Mouse (Mus musculus) right cerebral cortex, adult 2 months (tissue): Measurements from ENCODE around the gene Insr.
"Not testable (repeated sequence)": the region's sequence is repeated elsewhere in the genome, so short reads cannot be mapped to it uniquely, and the experiment has no call there.

Source experiments
- DNase-seq, 2 experiments: peaks; one replicate each; pipeline ENCODE4 v3.0.0; 2021 to 2022; ENCODE audit warnings: low spot score in 2 of 2

Gene Insr

GRCm38 (mm10) chr8:3278934-3279720, at the start of gene Insr:
Gene Insr (minus strand): TSS chr8:3279617.
- DNase-seq: peak; percentile 92 to 96

- DNase-seq: no peak
Measured at GRCm38 (mm10) chr8:3327538-3328245, 48.3 kb upstream of the Insr start.

GRCm38 (mm10) chr8:3327056-3327455, 47.6 kb upstream of the Insr start:
- no peak for DNase-seq

- no peak for DNase-seq
Measured at GRCm38 (mm10) chr8:3324253-3324652, 44.8 kb upstream of the Insr start.

- not testable (repeated sequence) for DNase-seq
Measured at GRCm38 (mm10) chr8:3319267-3319666, 39.9 kb upstream of the Insr start.

- DNase-seq: no peak
Measured at GRCm38 (mm10) chr8:3316585-3316984, 37.2 kb upstream of the Insr start.

- no peak for DNase-seq
Measured at GRCm38 (mm10) chr8:3314345-3314744, 34.9 kb upstream of the Insr start.

- DNase-seq: no peak
Measured at GRCm38 (mm10) chr8:3313843-3314242, 34.4 kb upstream of the Insr start.

GRCm38 (mm10) chr8:3313417-3313816, 34.0 kb upstream of the Insr start:
- not testable (repeated sequence) for DNase-seq

GRCm38 (mm10) chr8:3311482-3311881, 32.1 kb upstream of the Insr start:
- DNase-seq: no peak

- no peak for DNase-seq
Measured at GRCm38 (mm10) chr8:3309636-3310035, 30.2 kb upstream of the Insr start.

- not testable (repeated sequence) for DNase-seq
Measured at GRCm38 (mm10) chr8:3308205-3308800, 28.9 kb upstream of the Insr start.

- DNase-seq: no peak
Measured at GRCm38 (mm10) chr8:3302131-3302530, 22.7 kb upstream of the Insr start.

- no peak for DNase-seq
Measured at GRCm38 (mm10) chr8:3299322-3299721, 19.9 kb upstream of the Insr start.

GRCm38 (mm10) chr8:3285824-3286223, 6.4 kb upstream of the Insr start:
- DNase-seq: no peak

- DNase-seq: no peak
Measured at GRCm38 (mm10) chr8:3284656-3285055, 5.2 kb upstream of the Insr start.

- DNase-seq: no peak
Measured at GRCm38 (mm10) chr8:3281296-3281695, 1.9 kb upstream of the Insr start.

GRCm38 (mm10) chr8:3280266-3280910, 971 bp upstream of the Insr start:
- DNase-seq: peak; percentile 25 to 46

- DNase-seq: no peak
Measured at GRCm38 (mm10) chr8:3279721-3280077, 282 bp upstream of the Insr start.

- DNase-seq: no peak
Measured at GRCm38 (mm10) chr8:3278181-3278820, 1.1 kb downstream of the Insr start.

- DNase-seq: no peak
Measured at GRCm38 (mm10) chr8:3277266-3277665, 2.2 kb downstream of the Insr start.

GRCm38 (mm10) chr8:3276009-3276408, 3.4 kb downstream of the Insr start:
- no peak for DNase-seq
